Mouse (Mus musculus) cerebellum, adult 2 months (tissue): ENCODE results near the gene Pbrm1. TPM values are rescaled to one million over a fixed set of nuclear protein-coding genes. Genes with fewer than 3 reads are reported as not detected.

Experiments used
- DNase-seq, 2 experiments: peaks; one replicate each; pipeline ENCODE4 v3.0.0; 2021
- H3K27ac ChIP-seq: fragments of 200-500 bp; 2 replicates; pipeline ENCODE4 v1.5.1; 2012; ENCODE audit warnings: low read length, control low read depth, inconsistent platforms; ENCODE audit not compliant: insufficient read depth
- H3K27me3 ChIP-seq: fragments of 200-500 bp; 2 replicates; pipeline ENCODE4 v1.6.1; 2012; ENCODE audit warnings: inconsistent platforms, mild to moderate bottlenecking, low read length, moderate library complexity; ENCODE audit not compliant: control insufficient read depth, insufficient read depth
- H3K4me1 ChIP-seq: fragments of 200-500 bp; 2 replicates; pipeline ENCODE4 v1.6.1; 2011; ENCODE audit warnings: low read length; ENCODE audit not compliant: control insufficient read depth, insufficient read depth
- H3K4me3 ChIP-seq: fragments of 200-500 bp; replicated peaks from 2 replicates; pipeline ENCODE3; 2011; ENCODE audit warnings: mild to moderate bottlenecking, low read depth, low read length, control low read depth; ENCODE audit not compliant: insufficient read depth
- CTCF ChIP-seq: fragments of 200-500 bp; IDR thresholded peaks from 2 replicates; pipeline ENCODE4 v1.5.1; 2011; ENCODE audit warnings: low read depth, mild to moderate bottlenecking, control low read depth, low read length, moderate library complexity, borderline replicate concordance; ENCODE audit not compliant: insufficient read depth
- POLR2A ChIP-seq: fragments of 200-500 bp; IDR thresholded peaks from 2 replicates; pipeline ENCODE4 v1.6.1; 2011; ENCODE audit warnings: low read length, control low read depth, borderline replicate concordance; ENCODE audit not compliant: insufficient read depth
- WGBS: fragments of 180-500 bp; shearing (Covaris S2); methylation state at CpG from one replicate; pipeline ENCODE4 v1.1.7; 2018; 5-methylcytosine and 5-hydroxymethylcytosine counted together
- polyA plus RNA-seq: library from polyadenylated mRNA; depleted of rRNA; stranded (reverse); fragments of >200 nt; gene quantifications from 2 replicates; pipeline ENCODE4 v1.2.3, GENCODE M21; 2012

The Pbrm1 gene
- polyA plus RNA-seq, 1 experiment: 22.2 TPM

- Histone ChIP-seq H3K4me1 (no peaks in the 10 kb centered on the region), H3K27ac (no peak overlapping the region), H3K4me3 (no peak overlapping the region), H3K27me3 (no peaks in the 10 kb centered on the region)
- TF ChIP-seq POLR2A: no peak
- TF ChIP-seq CTCF: no peak
- DNase-seq: no peak
- WGBS: 92% methylated on average over 2 of the region's 2 CpGs
These were observed 69.6 kb downstream of the Pbrm1 start for GRCm38 (mm10) chr14:31088515-31088914.

DNA sequence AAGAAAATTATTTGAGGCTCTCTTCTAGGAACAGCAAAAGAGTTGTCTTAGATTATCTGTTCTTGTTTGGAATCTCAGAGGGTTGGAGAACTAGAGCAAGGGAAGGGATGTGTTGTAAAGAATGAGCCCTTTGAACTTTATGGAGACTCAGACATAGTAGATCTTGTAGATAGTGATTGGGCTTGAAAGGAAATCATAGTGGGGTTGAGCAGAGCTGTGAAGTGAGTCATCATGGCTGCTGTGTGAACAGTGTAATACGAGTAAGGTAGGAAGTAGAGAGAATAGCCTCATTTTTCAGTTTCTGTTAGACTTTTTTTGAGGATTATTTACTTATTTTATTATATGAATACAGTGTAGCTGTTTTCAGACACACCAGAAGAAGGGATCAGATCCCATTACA, 71.0 kb downstream of the Pbrm1 start:
- Histone ChIP-seq H3K4me1 (no peaks in the 10 kb centered on the region), H3K27ac (no peak overlapping the region), H3K27me3 (no peaks in the 10 kb centered on the region), H3K4me3 (no peak overlapping the region)
- TF ChIP-seq POLR2A (no peak), CTCF (no peak)
- 91% methylated on average over 1 of the region's 1 CpGs for WGBS
- DNase-seq: no peak

DNA sequence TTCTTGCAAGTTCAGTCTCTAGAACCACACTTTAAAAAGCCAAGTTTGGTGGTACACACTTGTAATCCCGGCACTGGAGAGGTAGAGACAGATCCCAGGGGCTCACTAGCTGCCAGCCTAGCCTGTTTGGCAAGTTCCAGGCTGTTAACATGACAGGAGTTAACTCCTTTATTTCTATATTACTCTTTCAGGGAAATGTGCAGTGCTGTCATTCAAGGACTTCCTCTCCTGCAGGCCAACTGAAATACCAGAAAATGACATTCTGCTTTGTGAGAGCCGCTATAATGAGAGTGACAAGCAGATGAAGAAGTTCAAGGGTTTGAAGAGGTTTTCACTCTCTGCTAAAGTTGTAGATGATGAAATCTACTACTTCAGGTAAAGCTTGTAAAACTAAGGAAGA, 86.2 kb downstream of the Pbrm1 start:
- Histone ChIP-seq H3K27ac (no peak overlapping the region), H3K27me3 (no peaks in the 10 kb centered on the region), H3K4me1 (no peaks in the 10 kb centered on the region), H3K4me3 (no peak overlapping the region)
- TF ChIP-seq CTCF (no peak), POLR2A (no peak)
- 83% methylated on average over 2 of the region's 2 CpGs for WGBS
- no peak for DNase-seq

GRCm38 (mm10) chr14:31110613-31111012, 91.7 kb downstream of the Pbrm1 start:
- no peak overlapping the region for H3K27ac ChIP-seq
- H3K4me3 ChIP-seq: no peak overlapping the region
- H3K27me3 ChIP-seq: no peaks in the 10 kb centered on the region
- WGBS: 80% methylated on average over 3 of the region's 3 CpGs
- no peaks in the 10 kb centered on the region for H3K4me1 ChIP-seq
- DNase-seq: no peak
- TF ChIP-seq CTCF (no peak), POLR2A (no peak)

DNA sequence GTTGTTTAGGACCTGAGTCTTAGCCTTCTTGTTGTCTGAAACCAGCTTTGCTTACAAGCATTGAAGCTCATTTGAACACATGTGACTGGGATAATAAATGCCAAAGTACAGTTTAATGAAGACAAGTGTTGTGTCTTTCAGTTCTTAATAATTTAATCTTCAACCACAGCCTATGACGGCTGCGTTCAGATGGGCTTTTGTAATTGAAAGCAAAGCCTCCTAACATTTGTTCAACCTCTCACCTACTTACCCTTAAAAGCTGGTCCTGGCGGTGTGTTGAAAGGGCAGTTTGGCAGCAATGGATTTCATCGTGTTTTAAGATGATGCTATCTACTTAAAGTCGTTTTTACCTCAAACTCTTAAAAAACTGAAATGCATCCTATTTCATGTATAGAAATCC, 93.2 kb downstream of the Pbrm1 start:
- WGBS: 92% methylated on average over 5 of the region's 5 CpGs
- Histone ChIP-seq H3K4me1 (no peaks in the 10 kb centered on the region), H3K4me3 (no peak overlapping the region), H3K27ac (no peak overlapping the region), H3K27me3 (no peaks in the 10 kb centered on the region)
- DNase-seq: no peak
- TF ChIP-seq POLR2A (no peak), CTCF (no peak)

DNA sequence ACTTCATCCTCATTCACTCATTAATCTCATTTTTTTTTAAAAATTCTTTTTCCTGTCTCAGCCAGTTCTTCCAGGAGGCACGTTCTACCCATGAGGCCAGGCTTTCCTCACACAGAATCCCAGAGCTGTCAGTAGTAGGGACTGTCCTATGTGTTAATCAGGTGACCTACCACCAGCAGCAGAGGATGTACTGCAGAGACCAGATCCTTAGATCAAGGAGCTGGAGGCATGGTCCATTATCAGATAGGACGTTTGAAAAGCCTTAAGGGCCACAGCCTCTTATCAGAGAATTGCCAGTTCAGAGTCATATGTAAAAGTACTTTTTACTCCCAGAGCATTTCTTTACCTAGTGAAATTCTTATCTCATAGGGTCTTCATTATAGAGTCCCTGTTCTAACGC, 95.1 kb downstream of the Pbrm1 start:
- WGBS: 89% methylated on average over 3 of the region's 3 CpGs
- H3K4me3 ChIP-seq: no peak overlapping the region
- no peaks in the 10 kb centered on the region for H3K4me1 ChIP-seq
- no peak overlapping the region for H3K27ac ChIP-seq
- TF ChIP-seq CTCF: no peak
- TF ChIP-seq POLR2A: no peak
- DNase-seq: no peak
- H3K27me3 ChIP-seq: no peaks in the 10 kb centered on the region

GRCm38 (mm10) chr14:31115522-31115921, 96.6 kb downstream of the Pbrm1 start:
- no peak for DNase-seq
- Histone ChIP-seq H3K27ac (no peak overlapping the region), H3K4me1 (no peaks in the 10 kb centered on the region), H3K4me3 (no peak overlapping the region), H3K27me3 (no peaks in the 10 kb centered on the region)
- TF ChIP-seq POLR2A: no peak
- 83% methylated on average over 2 of the region's 2 CpGs for WGBS

GRCm38 (mm10) chr14:31125106-31126075, 106.5 kb downstream of the Pbrm1 start:
- H3K4me1 ChIP-seq: 0 out of 2 replicates have a peak, but pooled peaks cover 8% of the 10 kb centered on the region
- TF ChIP-seq POLR2A: no peak
- no peak for TF ChIP-seq CTCF
- no peak overlapping the region for H3K4me3 ChIP-seq
- no peak for DNase-seq
- no peak overlapping the region for H3K27ac ChIP-seq
- H3K27me3 ChIP-seq: no peaks in the 10 kb centered on the region
- WGBS: 65% methylated on average over 9 of the region's 9 CpGs
